Mouse (Mus musculus): ENCODE measurements around the gene Muc1. TPM values are rescaled to one million over a fixed set of nuclear protein-coding genes. Genes with fewer than 3 reads are reported as not detected.

Gene Muc1
- polyA plus RNA-seq, 1 experiment: 0.75 TPM

DNA sequence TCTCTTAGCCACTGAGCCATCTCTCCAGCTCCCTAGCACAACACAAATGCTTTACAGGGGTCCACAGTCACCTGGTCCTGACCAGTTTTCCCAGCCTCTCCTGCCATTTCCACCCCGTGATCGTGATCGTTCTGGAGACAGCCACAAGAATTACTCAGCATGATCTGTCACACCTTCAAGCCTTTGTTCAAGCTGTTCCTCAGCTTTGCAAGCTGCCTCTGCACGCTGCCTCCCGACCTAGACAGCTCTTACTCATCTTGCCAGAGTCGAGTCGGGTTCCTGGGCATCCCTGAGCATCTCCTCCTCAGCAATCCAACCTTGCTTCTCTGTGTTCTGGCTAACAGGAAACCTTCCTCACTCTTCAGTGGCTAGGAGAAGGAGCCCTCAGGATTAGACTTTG is 30.2 kb downstream of the Muc1 start, which contains the start of gene Dpm3:
TSS of gene Dpm3 (plus strand) at position 283 of the 400 bp plus-strand sequence.
- no peak within 1 kb of the TSS for H3K27ac ChIP-seq (replicated peaks; ENCODE audit: low read depth, low read length)
- no peak within 1 kb of the TSS for H3K4me3 ChIP-seq (ENCODE audit: insufficient read depth, low read depth, low read length)
- 0 out of 2 replicates have a peak, but pooled peaks cover 6% of the 10 kb centered on the region for H3K4me1 ChIP-seq (ENCODE audit: control insufficient read depth, insufficient read depth, insufficient read length, low read length)

DNA sequence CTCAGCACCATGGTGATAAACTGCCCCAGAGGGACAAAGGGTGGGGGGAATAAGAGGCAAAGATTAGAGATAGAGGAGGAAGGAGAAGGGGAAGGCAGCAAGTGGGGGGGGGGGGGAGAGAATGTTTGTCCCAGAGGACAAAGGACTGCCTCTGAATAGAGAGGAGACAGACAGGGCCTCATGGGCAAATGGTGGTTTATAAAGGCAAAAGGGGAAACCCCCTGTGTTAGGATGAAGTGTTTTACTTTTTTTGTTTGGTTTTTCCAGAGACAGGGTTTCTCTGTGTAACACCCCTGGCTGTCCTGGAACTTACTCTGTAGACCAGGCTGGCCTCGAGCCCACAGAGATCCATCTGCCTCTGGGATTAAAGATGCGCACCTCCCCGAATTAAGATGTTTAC is 31.4 kb downstream of the Muc1 start:
- Histone ChIP-seq H3K4me1 (ENCODE audit: control insufficient read depth, insufficient read depth, insufficient read length, low read length) (0 out of 2 replicates have a peak, but pooled peaks cover 6% of the 10 kb centered on the region), H3K4me3 (ENCODE audit: insufficient read depth, low read depth, low read length) (no peak overlapping the region), H3K27ac (replicated peaks; ENCODE audit: low read depth, low read length) (no peak overlapping the region)

DNA sequence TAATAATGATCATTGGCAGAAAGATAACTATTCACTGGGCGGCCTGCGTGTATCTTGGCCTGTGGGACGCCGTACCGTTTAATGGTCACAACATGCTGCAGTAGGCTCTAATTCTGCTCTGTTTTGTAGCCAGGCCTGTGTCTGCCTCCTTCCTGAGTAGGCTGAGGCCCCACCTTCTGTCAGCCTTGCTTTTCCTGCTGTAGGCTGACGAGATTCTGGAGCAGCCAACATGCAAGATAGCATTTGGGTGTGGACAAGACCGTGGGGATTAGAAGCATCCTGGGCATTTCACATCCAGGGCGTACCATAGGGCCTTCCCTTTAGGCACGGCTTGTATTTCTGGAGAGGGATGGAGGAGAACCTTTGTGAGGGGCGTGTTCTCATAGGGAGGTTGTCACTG is 33.6 kb downstream of the Muc1 start:
- Histone ChIP-seq H3K4me3 (ENCODE audit: insufficient read depth, low read depth, low read length) (no peak overlapping the region), H3K27ac (replicated peaks; ENCODE audit: low read depth, low read length) (peak overlapping the region; percentile 75)

DNA sequence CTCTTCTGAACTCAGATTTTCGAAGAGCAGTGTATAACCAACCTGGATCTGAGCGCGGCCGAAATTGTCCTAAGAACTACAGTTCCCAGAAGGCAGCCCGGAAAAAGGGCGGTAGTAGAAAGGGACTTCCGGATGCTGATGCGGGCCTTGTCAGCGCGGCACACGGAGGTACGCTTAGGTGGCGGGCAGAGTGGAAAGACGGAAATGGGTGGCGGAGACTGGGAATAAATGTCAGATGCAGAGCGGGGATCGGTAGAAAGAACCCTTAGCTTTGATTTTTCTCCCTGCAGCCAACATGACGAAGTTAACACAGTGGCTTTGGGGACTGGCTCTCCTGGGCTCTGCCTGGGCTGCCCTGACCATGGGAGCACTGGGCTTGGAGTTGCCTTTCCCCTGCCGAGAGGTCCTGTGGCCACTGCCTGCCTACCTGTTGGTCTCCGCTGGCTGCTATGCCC is 37.6 kb downstream of the Muc1 start:
- Histone ChIP-seq H3K4me1 (ENCODE audit: control insufficient read depth, insufficient read depth, insufficient read length, low read length) (peaks cover 22% of the 10 kb centered on the region), H3K27ac (replicated peaks; ENCODE audit: low read depth, low read length) (peak overlapping the region; percentile 56), H3K4me3 (ENCODE audit: insufficient read depth, low read depth, low read length) (peak overlapping the region; percentile 78)

More for the DNA sequence above, 33.6 kb downstream of the Muc1 start:
- H3K4me1 ChIP-seq (ENCODE audit: control insufficient read depth, insufficient read depth, insufficient read length, low read length): peaks cover 5% of the 10 kb centered on the region; the same call in 1 of the 2 replicates

DNA sequence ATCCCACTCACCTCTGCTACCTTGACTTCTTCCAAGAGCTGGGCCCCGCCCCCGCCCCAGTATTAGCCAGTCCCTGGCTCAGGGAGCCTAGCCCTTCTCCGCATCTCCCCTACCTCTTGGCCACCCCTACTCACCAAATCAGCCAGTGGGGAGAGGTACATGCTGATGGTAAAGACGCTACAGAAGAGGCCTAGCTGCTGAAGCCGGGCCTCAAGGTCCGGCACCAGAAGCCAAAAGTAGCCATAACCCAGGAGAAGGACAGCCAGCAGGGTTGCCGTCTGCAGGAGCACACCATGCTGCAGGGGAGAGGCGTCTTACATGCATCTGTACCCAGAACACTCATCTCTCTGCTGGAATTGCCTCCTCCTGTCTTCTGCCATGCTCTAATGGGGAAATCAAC is 40.1 kb downstream of the Muc1 start:
- Histone ChIP-seq H3K4me1 (ENCODE audit: control insufficient read depth, insufficient read depth, insufficient read length, low read length) (peaks cover 19% of the 10 kb centered on the region), H3K27ac (replicated peaks; ENCODE audit: low read depth, low read length) (peak overlapping the region; percentile 78), H3K4me3 (ENCODE audit: insufficient read depth, low read depth, low read length) (peak overlapping the region; percentile 81)

DNA sequence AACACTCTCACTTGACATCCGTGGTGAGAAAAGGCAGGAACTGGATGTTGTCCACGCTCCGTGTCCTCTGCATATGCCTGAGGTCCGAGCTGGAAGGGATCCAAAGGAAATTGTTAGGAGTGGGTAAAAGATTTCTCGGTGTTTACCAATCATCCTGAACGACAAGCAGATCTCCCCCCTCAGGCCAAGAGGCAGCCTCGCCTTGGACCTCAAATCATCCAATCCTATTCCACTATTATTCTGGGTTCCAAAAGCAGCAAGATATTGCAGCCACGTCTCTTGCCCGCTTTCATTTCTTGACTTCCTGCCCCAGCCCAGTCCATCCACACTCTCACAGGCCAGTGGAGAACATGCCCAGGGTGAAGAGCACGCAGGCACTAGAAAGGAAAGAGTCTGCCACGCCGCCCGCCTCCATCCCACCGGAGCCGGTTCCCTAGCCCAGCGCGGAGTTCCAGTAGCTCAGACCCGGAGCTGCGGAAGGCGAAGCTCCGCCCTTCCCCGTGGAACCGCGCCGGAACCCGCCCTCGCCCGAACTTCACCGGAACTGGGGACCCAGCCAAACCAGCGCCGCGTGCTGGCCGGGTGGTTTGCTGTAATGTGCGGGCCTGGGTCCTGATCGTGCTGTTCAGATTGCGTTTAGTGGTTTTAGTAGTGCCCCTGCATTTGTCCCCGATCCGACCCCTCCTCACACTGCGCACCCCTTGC is 41.3 kb downstream of the Muc1 start, which contains the start of gene Slc50a1:
TSS of gene Slc50a1 (minus strand) at position 520 of the 705 bp plus-strand sequence.
- Histone ChIP-seq H3K4me3 (ENCODE audit: insufficient read depth, low read depth, low read length) (peak within 1 kb of the TSS; percentile 81), H3K4me1 (ENCODE audit: control insufficient read depth, insufficient read depth, insufficient read length, low read length) (peaks cover 19% of the 10 kb centered on the region), H3K27ac (replicated peaks; ENCODE audit: low read depth, low read length) (peak within 1 kb of the TSS; percentile 78)

DNA sequence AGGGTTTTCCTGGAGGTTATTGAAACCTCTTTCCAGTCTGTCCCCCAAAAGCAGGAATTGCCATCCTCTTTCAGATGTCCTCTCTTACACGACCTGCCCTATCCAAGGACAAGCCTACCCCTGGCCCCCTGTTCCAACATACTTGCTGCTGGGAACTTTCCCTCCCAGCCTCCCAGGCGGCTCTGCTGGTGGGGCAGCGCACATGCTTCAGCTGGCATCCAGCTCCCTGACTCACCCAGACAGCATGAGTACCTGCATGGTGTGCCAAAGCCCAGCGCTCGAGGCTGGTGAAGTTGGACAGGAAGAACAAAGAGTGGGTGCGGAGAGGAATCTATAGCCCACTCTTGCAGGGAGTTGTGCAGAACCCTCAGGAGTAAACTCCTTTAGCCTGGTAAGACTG is 42.0 kb downstream of the Muc1 start:
- peak overlapping the region; percentile 58 for H3K27ac ChIP-seq (replicated peaks; ENCODE audit: low read depth, low read length)
- peak overlapping the region; percentile 81; the same call in 1 of the 2 replicates for H3K4me3 ChIP-seq (ENCODE audit: insufficient read depth, low read depth, low read length)
- peaks cover 20% of the 10 kb centered on the region for H3K4me1 ChIP-seq (ENCODE audit: control insufficient read depth, insufficient read depth, insufficient read length, low read length)

DNA sequence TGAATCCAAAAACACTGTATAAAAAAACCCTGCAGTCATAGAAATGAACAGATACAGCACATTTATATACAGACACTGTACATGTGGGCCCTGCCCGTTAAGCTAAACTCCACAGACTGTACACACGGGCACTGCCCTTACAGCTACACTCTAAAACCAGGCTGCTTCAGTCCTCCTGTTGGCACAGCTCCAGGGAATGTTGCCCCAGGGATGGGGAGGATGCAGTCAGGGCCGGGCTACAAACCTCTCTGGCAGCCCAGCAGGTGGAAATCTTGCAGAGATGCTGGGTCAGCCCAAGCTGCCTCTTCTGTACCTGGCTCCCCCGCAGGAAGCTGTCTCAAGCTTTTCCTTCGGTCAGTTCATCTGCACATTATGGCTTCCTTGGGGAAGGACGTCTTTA is 42.9 kb downstream of the Muc1 start:
- Histone ChIP-seq H3K27ac (replicated peaks; ENCODE audit: low read depth, low read length) (peak overlapping the region; percentile 30), H3K4me3 (ENCODE audit: insufficient read depth, low read depth, low read length) (0 out of 2 replicates have a peak overlapping the region, but pooled peaks have one; percentile 3), H3K4me1 (ENCODE audit: control insufficient read depth, insufficient read depth, insufficient read length, low read length) (peaks cover 24% of the 10 kb centered on the region)

DNA sequence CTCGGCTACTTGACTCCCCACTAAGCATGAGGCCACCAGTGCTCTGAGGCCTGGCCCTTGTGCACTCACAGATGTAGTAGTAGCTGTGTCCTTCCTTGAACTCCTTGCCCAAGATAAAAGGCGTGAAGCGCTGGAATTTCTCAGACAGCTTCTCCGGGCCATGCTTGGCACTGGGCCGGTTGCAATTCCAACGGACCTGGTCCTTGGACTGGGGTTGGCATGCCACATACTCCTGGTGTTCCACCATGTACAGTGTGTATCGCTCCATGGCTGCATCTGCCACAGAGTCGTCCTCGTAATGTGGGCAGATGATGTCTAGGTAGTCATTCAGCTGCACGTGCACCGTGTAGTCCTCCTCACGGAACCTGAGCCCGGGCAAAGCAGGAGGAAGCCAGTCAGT is 47.2 kb downstream of the Muc1 start:
- Histone ChIP-seq H3K27ac (replicated peaks; ENCODE audit: low read depth, low read length) (peak overlapping the region; percentile 99; the same call in 1 of the 2 replicates), H3K4me3 (ENCODE audit: insufficient read depth, low read depth, low read length) (peak overlapping the region; percentile 67), H3K4me1 (ENCODE audit: control insufficient read depth, insufficient read depth, insufficient read length, low read length) (peaks cover 7% of the 10 kb centered on the region)

DNA sequence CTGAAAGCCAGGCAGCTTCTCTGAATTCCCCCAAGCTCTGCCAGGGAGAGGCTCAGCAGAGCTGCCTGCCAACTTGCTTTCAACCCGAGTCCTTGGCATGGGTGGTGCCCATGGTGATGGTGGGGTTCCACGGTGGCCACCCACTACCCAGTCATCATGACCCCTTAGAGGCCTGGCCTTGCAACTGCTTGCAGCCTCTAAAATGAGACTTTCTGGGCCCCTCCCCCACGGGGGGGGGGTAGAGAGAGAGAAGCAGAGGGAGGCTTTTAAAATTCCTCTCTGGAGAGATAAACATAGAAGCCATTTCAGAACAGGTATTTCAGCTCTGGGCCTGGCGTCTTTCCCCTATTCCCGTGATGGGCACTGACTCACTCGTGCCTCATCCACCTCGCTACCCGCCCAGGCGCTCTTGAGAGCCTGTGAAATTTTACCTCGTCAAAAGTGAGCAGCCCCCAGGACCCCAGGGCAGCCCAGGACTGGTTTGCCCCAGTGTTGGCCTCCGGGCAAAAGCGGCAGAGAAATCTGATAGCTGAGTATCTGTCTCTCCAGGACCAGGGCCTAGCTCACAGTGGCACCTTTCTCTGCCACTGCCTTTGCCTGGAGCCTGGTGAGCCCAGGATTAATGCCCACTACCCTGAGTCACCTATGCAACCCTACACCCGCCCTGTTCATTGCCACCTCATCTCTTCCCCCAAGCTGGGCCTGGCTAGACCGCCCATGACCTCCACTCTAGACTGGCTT is 48.6 kb downstream of the Muc1 start:
- Histone ChIP-seq H3K4me1 (ENCODE audit: control insufficient read depth, insufficient read depth, insufficient read length, low read length) (peaks cover 7% of the 10 kb centered on the region), H3K27ac (replicated peaks; ENCODE audit: low read depth, low read length) (peak overlapping the region; percentile 99), H3K4me3 (ENCODE audit: insufficient read depth, low read depth, low read length) (peak overlapping the region; percentile 67)

DNA sequence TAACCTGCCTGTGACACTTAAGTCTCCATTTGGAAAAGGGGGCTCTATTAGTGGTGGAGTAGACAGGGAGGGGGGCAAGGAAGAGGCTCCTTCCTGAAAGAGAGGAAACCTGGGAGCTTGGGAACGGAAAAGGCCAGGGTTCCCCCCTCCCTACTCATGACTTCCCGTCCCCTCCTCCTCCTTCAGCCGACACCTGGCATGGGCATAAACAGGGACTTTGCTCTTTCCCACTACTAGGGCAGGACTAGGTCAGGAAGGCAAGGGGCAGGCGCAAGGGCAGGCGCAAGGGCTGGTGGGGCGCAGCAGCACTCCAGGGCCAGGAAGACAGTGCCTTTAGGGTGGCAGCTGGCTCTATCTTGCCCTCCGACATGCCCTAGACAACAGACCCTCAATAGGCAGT is 49.2 kb downstream of the Muc1 start:
- Histone ChIP-seq H3K4me1 (ENCODE audit: control insufficient read depth, insufficient read depth, insufficient read length, low read length) (peaks cover 7% of the 10 kb centered on the region), H3K27ac (replicated peaks; ENCODE audit: low read depth, low read length) (peak overlapping the region; percentile 99), H3K4me3 (ENCODE audit: insufficient read depth, low read depth, low read length) (peak overlapping the region; percentile 67)

DNA sequence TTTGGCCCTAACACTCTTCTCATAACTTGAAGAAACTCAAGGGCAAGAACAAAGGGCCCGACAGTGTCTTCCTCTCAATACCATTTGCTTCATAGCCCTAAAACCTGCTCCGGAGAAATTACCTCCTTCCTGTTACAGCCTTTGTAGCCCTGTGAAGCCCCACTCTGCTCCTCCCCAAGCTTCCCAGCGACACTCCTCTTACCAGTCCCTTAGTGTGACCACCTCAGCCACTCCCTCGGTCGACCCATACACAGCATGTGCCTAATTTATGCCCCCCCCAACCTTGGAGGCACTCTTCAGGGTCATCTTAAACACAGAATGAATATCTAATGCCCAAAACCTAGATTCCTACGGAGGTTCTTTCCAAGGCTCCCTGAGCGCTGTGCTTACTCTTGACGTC is 49.8 kb downstream of the Muc1 start:
- H3K4me1 ChIP-seq (ENCODE audit: control insufficient read depth, insufficient read depth, insufficient read length, low read length): peaks cover 7% of the 10 kb centered on the region
- H3K27ac ChIP-seq (replicated peaks; ENCODE audit: low read depth, low read length): peak overlapping the region; percentile 98
- peak overlapping the region; percentile 67 for H3K4me3 ChIP-seq (ENCODE audit: insufficient read depth, low read depth, low read length)

DNA sequence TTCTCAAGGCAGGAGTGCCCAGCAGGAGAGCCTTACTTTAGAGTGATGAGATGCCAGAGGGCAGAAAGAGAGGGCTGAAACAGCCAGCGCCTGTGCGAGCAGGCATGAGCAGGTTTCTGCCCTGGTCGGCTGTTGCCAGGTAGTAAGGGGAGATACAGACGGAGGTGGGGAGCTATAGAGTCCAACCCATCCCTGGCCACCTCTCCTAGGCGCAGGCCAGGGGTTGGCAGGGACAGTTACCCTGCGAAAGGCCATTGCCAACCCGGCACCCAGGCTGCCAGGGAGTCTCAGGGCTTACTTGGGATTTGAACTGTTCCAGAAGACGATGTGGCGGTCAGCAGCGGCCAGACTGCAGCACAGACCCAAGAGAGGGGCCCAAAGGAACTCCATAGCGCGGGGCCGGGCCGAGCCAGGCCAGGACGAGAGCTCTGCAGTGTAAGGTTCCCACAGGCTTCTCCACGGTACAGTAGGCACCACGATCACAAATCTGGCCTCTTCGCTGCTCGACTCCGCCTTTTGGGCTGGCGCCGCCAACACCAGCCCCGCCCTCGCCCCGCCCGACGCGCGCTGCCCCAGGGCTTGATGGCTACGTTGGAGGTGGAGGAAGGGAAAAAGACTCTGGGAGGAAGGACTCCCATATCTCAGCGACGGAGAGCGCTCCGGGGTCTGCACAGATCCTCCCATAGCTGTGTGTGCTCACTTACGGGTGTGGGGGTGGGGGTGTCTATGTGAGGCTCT is 50.5 kb downstream of the Muc1 start:
- peak overlapping the region; percentile 98 for H3K27ac ChIP-seq (replicated peaks; ENCODE audit: low read depth, low read length)
- H3K4me3 ChIP-seq (ENCODE audit: insufficient read depth, low read depth, low read length): peak overlapping the region; percentile 76
- peaks cover 7% of the 10 kb centered on the region for H3K4me1 ChIP-seq (ENCODE audit: control insufficient read depth, insufficient read depth, insufficient read length, low read length)

DNA sequence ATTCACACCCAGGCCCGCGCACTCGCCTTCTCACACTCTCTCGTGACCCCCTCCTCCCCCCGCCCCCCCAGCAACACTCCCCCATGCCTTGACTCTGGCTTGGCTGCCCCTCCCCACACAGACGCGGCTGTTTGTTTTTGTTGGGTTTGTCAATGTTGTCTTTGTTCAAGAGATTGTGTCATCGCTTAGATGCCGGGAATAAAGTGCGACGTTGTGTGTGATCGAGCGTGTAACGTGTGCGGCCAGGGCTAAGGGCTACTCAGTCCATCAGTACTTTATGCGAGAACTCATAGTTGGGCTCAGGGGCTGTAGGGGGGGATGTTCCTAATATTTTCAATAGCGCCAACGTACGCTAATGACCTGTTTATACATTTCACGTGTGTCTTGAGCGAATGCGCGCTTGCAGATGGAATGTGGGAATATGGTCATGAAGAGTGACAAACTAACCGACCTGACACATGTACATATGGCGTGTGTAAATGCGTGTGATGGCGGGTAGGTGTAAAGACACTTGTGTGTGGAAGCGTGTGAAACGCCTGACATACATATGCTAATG is 51.3 kb downstream of the Muc1 start:
- Histone ChIP-seq H3K27ac (replicated peaks; ENCODE audit: low read depth, low read length) (peak overlapping the region; percentile 33), H3K4me1 (ENCODE audit: control insufficient read depth, insufficient read depth, insufficient read length, low read length) (peaks cover 7% of the 10 kb centered on the region), H3K4me3 (ENCODE audit: insufficient read depth, low read depth, low read length) (peak overlapping the region; percentile 76)
